Mouse (Mus musculus) forebrain, embryonic 11.5 days (tissue): ENCODE data around the gene Tmem86b. TPM values are rescaled to one million over a fixed set of nuclear protein-coding genes. Genes with fewer than 3 reads are reported as not detected.
A peak's percentile ranks its signal among the peaks of the same experiment; 100 is the strongest.

Experiments
- ATAC-seq: fragments of 200-750 bp; cut with Nextera tagmentation; replicated peaks from 2 replicates; pipeline ENCODE4 v1.8.0; 2017; ENCODE audit warnings: moderate TSS enrichment; ENCODE audit not compliant: low FRiP score
- DNase-seq: peaks from one replicate; pipeline ENCODE4 v3.0.0-alpha.2; 2017; ENCODE audit warnings: low spot score
- H3K27ac ChIP-seq: fragments of 300-500 bp; sonication (generic); 2 replicates; pipeline ENCODE4 v1.5.1; 2014; ENCODE audit warnings: low read depth, low read length
- H3K27me3 ChIP-seq: fragments of 300-500 bp; sonication (generic); 2 replicates; pipeline ENCODE4 v1.6.1; 2014; ENCODE audit warnings: mild to moderate bottlenecking, low read length, mixed read lengths; ENCODE audit not compliant: control insufficient read depth, insufficient read depth
- H3K36me3 ChIP-seq: fragments of 300-500 bp; sonication (generic); 2 replicates; pipeline ENCODE4 v1.6.1; 2014; ENCODE audit warnings: mild to moderate bottlenecking, low read length, moderate library complexity, mixed read lengths; ENCODE audit not compliant: control insufficient read depth, insufficient read depth
- H3K4me1 ChIP-seq: fragments of 300-500 bp; sonication (generic); replicated peaks from 2 replicates; pipeline ENCODE4 v1.6.1; 2014; ENCODE audit warnings: low read length, mixed read lengths; ENCODE audit not compliant: control insufficient read depth, insufficient read depth
- H3K4me2 ChIP-seq: fragments of 300-500 bp; sonication (generic); 2 replicates; pipeline ENCODE4 v1.6.1; 2014; ENCODE audit warnings: low read depth, mild to moderate bottlenecking, low read length, moderate library complexity, mixed read lengths; ENCODE audit not compliant: severe bottlenecking
- H3K4me3 ChIP-seq: fragments of 300-500 bp; sonication (generic); 2 replicates; pipeline ENCODE4 v1.5.1; 2014; ENCODE audit warnings: low read depth, low read length
- H3K9ac ChIP-seq: fragments of 300-500 bp; sonication (generic); 2 replicates; pipeline ENCODE4 v1.6.1; 2014; ENCODE audit warnings: low read length
- H3K9me3 ChIP-seq: fragments of 300-500 bp; sonication (generic); 2 replicates; pipeline ENCODE4 v1.6.1; 2016; ENCODE audit warnings: low read length, mixed read lengths; ENCODE audit not compliant: control insufficient read depth
- whole genome bisulfite sequencing: fragments of 180-500 bp; shearing (Covaris S2); extraction: QIAGEN DNeasy Blood & Tissue Kit; methylation state at CpG from one replicate; pipeline ENCODE4 v1.1.7; 2014; 5-methylcytosine and 5-hydroxymethylcytosine counted together
- polyA plus RNA-seq: library from polyadenylated mRNA; unstranded; fragments of >200 nt; fragmentation: Nextera tagmentation; extraction: Ambion mirVana; gene quantifications from 2 replicates; pipeline ENCODE4 v1.2.1, GENCODE M21; 2014

Gene Tmem86b
- polyA plus RNA-seq, 1 experiment from 2014 or later: 2.3 TPM

- H3K27ac ChIP-seq: no peak overlapping the region
- DNase-seq (no peak), ATAC-seq (no peak)
- H3K9ac ChIP-seq: no peak overlapping the region
- H3K4me2 ChIP-seq: no peak overlapping the region
- H3K36me3 ChIP-seq: no peaks in the 10 kb centered on the region; the same call in 1 of the 2 replicates
- no peak overlapping the region for H3K4me3 ChIP-seq
- WGBS: 76% methylated on average over 8 of the region's 8 CpGs
- H3K4me1 ChIP-seq: no peaks in the 10 kb centered on the region; the same call in 1 of the 2 replicates
- no peaks in the 10 kb centered on the region for H3K27me3 ChIP-seq
- no peaks in the 10 kb centered on the region for H3K9me3 ChIP-seq
Measured at GRCm38 (mm10) chr7:4663179-4663578, 32.0 kb upstream of the Tmem86b start.

- no peak for ATAC-seq
- H3K27ac ChIP-seq: peak overlapping the region; percentile 92; the same call in 1 of the 2 replicates
- peak overlapping the region; percentile 93; the same call in 1 of the 2 replicates for H3K9ac ChIP-seq
- peak overlapping the region; percentile 69 for H3K4me2 ChIP-seq
- H3K4me3 ChIP-seq: peak overlapping the region; percentile 89
- no peaks in the 10 kb centered on the region for H3K36me3 ChIP-seq
- H3K4me1 ChIP-seq: peaks cover 9% of the 10 kb centered on the region; the same call in 1 of the 2 replicates
- H3K9me3 ChIP-seq: no peaks in the 10 kb centered on the region
- no peak for DNase-seq
- no peaks in the 10 kb centered on the region for H3K27me3 ChIP-seq
- WGBS: 65% methylated on average over 3 of the region's 3 CpGs
Measured at GRCm38 (mm10) chr7:4659911-4660443, 28.8 kb upstream of the Tmem86b start.

- WGBS: under 1% methylated on average over 54 of the region's 54 CpGs
- H3K4me3 ChIP-seq: peak within 1 kb of the TSS; percentile 89
- DNase-seq: peak; percentile 97
- no peaks in the 10 kb centered on the region for H3K27me3 ChIP-seq
- ATAC-seq: peak; percentile 97
- H3K4me1 ChIP-seq: peaks cover 9% of the 10 kb centered on the region; the same call in 1 of the 2 replicates
- H3K36me3 ChIP-seq: no peaks in the 10 kb centered on the region
- peak within 1 kb of the TSS; percentile 92 for H3K27ac ChIP-seq
- peak within 1 kb of the TSS; percentile 93 for H3K9ac ChIP-seq
- peak within 1 kb of the TSS; percentile 91 for H3K4me2 ChIP-seq
- no peaks in the 10 kb centered on the region for H3K9me3 ChIP-seq
Measured at GRCm38 (mm10) chr7:4658912-4659551, 27.8 kb upstream of the Tmem86b start, which contains the start of gene Ppp6r1. Gene Ppp6r1 (minus strand): TSS chr7:4659019.

DNA sequence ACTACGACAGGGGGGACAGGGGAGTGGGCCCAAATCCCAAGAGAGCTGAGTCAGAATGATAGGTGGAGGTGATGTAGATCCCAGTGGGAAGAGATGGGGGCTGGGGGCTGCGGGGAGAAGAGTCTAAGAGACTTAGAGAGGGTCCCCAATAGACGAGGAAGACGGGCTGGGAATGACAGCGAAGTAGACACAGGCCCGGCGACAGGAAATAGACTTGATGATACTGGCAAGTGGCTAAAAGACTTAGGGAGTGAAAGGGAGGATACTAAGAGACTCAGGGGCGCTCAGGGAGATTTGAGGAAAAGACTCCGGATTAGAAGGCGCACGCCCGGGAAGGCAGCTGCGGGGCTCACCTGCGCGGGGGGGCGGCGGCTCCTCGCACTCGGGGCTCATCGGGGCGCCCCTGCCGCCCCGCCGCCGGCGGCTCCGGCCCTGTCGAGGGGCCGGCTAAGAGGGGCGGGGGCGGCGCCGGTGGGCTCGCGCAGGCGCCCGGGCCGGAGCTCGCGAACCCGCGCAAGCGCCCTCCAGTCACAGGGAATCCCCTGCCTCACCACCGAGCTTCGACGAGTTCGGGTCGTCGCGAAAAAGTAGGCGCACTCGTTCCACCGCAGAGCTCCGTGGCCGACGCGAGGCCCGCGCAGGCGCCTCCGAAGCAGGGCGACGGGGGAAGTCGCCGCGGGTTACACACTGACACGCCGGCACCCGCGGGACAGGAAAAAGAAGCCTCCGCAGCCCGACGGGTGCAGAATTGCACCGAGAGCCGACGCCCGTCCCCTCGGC, 27.1 kb upstream of the Tmem86b start:
- peaks cover 9% of the 10 kb centered on the region; the same call in 1 of the 2 replicates for H3K4me1 ChIP-seq
- H3K27ac ChIP-seq: peak overlapping the region; percentile 75
- H3K36me3 ChIP-seq: no peaks in the 10 kb centered on the region
- peak; percentile 79 for ATAC-seq
- H3K4me3 ChIP-seq: peak overlapping the region; percentile 89
- WGBS: under 1% methylated on average over 78 of the region's 78 CpGs
- H3K9ac ChIP-seq: peak overlapping the region; percentile 93
- H3K27me3 ChIP-seq: no peaks in the 10 kb centered on the region
- H3K9me3 ChIP-seq: no peaks in the 10 kb centered on the region
- H3K4me2 ChIP-seq: peak overlapping the region; percentile 91
- DNase-seq: no peak

DNA sequence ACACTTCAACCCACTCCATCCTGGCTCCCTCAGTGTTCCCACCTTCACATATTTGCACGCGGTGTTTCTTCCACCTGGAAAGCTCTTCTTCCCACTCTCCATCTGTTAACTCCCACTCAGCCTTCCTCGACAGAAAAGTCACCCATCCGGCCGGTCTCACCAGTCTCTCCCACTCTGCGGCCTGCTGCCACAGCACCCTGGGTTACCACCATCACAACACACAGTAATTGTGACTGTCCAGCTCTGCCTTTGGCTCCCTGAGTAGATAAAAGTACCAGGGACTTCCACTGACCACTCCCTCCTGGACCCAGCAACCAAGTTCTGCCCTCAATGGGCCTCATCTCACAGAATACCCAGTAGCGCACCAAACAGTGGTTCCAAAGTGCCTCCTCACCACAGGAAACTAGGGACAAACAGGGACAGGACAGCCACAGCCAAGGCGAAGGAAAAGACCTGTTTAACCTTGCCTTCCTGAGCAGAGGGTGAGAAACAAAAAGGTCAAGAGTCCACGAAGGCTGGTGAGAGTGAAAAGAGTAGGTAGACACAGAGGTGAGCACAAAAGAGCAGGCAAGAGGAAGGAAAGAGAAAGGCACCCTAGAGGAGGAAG, 26.4 kb upstream of the Tmem86b start:
- WGBS: 59% methylated on average over 9 of the region's 9 CpGs
- 0 out of 2 replicates have a peak overlapping the region, but pooled peaks have one; percentile 2 for H3K27ac ChIP-seq
- H3K27me3 ChIP-seq: no peaks in the 10 kb centered on the region
- peaks cover 9% of the 10 kb centered on the region; the same call in 1 of the 2 replicates for H3K4me1 ChIP-seq
- DNase-seq (no peak), ATAC-seq (no peak)
- H3K9me3 ChIP-seq: no peaks in the 10 kb centered on the region
- H3K36me3 ChIP-seq: no peaks in the 10 kb centered on the region; the same call in 1 of the 2 replicates
- H3K4me2 ChIP-seq: peak overlapping the region; percentile 91
- H3K9ac ChIP-seq: peak overlapping the region; percentile 93
- H3K4me3 ChIP-seq: peak overlapping the region; percentile 89

- Histone ChIP-seq H3K36me3 (no peaks in the 10 kb centered on the region; the same call in 1 of the 2 replicates), H3K9me3 (no peaks in the 10 kb centered on the region), H3K4me3 (peak overlapping the region; percentile 89), H3K27ac (no peak overlapping the region), H3K4me2 (peak overlapping the region; percentile 91; the same call in 1 of the 2 replicates), H3K4me1 (peaks cover 9% of the 10 kb centered on the region; the same call in 1 of the 2 replicates), H3K27me3 (no peaks in the 10 kb centered on the region), H3K9ac (no peak overlapping the region)
- 55% methylated on average over 1 of the region's 1 CpGs for WGBS
- ATAC-seq: no peak
- DNase-seq: no peak
Measured at GRCm38 (mm10) chr7:4656818-4657217, 25.6 kb upstream of the Tmem86b start.

GRCm38 (mm10) chr7:4655916-4656315, 24.7 kb upstream of the Tmem86b start:
- H3K9me3 ChIP-seq: no peaks in the 10 kb centered on the region
- no peak overlapping the region for H3K4me3 ChIP-seq
- no peaks in the 10 kb centered on the region for H3K27me3 ChIP-seq
- WGBS: 92% methylated on average over 1 of the region's 1 CpGs
- DNase-seq (no peak), ATAC-seq (no peak)
- no peak overlapping the region for H3K4me2 ChIP-seq
- no peaks in the 10 kb centered on the region; the same call in 1 of the 2 replicates for H3K36me3 ChIP-seq
- H3K4me1 ChIP-seq: peaks cover 9% of the 10 kb centered on the region; the same call in 1 of the 2 replicates
- no peak overlapping the region for H3K27ac ChIP-seq
- no peak overlapping the region for H3K9ac ChIP-seq

- no peak for DNase-seq
- WGBS: 97% methylated on average over 4 of the region's 4 CpGs
- Histone ChIP-seq H3K27me3 (no peaks in the 10 kb centered on the region), H3K9ac (no peak overlapping the region), H3K36me3 (no peaks in the 10 kb centered on the region; the same call in 1 of the 2 replicates), H3K9me3 (no peaks in the 10 kb centered on the region), H3K4me2 (no peak overlapping the region), H3K4me3 (no peak overlapping the region), H3K27ac (no peak overlapping the region), H3K4me1 (peaks cover 9% of the 10 kb centered on the region; the same call in 1 of the 2 replicates)
- ATAC-seq: no peak
Measured at GRCm38 (mm10) chr7:4655393-4655792, 24.2 kb upstream of the Tmem86b start.
